Mouse (Mus musculus): ENCODE results near the gene Txndc17. TPM values are rescaled to one million over a fixed set of nuclear protein-coding genes. Genes with fewer than 3 reads are reported as not detected.
"Not testable (repeated sequence)": the region's sequence is repeated elsewhere in the genome, so short reads cannot be mapped to it uniquely, and the experiment has no call there.

Gene Txndc17
- 10 to 100 TPM; 43.4 to 46.1 TPM for total RNA-seq (2021)

DNA sequence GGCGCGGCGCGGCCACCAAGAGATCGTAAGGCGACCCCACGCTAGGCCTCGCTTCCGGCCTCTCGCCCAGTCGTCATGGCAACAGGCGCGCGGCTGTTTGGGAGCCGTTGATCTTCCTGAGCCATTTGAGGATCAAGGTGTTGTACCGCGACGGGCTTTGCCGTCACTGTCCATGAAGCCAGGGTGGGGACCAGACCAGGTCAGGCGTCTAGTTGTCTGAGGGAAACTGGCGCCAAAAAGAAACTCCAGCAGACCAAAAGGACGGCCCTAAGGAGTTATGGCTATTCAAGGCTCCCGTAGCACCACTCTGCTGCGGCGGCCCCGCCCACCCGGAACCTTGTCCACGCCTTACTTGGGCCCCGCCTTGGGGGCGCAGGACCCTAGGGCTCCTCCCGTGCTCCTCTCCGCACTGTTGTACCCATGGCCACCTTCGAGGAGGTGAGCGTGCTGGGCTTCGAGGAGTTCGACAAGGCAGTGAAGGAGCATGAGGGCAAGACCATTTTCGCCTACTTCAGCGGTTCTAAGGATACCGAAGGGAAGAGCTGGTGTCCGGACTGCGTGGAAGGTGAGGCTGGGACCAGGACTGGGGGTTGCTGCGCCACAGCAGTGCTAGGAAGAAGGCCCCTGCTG, at the start of gene Txndc17, which contains the start of gene 4933427D14Rik:
TSS of gene Txndc17 (plus strand) at position 344 of the 630 bp plus-strand sequence.
TSS of gene 4933427D14Rik (minus strand) at position 256 of the 630 bp plus-strand sequence.
- intact Hi-C loops (cut with DNase I), result loop anchor here (5.0 kb wide), 1 partner anchor 155 kb away; no protein-coding TSS in a partner anchor
- DNase-seq (ENCODE audit: extremely low spot score in 1 of 2, low spot score in 2 of 2), result peak; percentile 81 to 91

DNA sequence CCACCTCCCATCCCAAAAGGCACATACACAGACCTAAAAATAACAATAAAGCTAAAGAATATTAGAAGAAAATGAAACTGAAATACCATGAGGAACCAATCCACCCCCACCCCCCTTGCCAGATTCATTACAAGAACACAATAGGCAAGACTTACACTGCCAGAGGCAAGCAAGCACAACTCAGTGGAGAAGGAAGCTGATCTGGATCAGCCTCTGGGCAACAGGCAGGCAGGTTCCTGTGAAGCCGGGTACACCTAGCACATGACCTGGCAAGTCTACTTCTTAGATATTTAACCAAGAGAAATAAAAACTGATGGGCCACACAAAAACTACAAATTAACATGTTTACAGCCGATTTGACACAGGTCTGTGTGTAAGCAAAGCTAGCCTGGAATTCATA, 44.1 kb upstream of the Txndc17 start:
- intact Hi-C loops (cut with DNase I), result no loop called here
- DNase-seq (ENCODE audit: extremely low spot score in 1 of 2, low spot score in 2 of 2), result no peak

DNA sequence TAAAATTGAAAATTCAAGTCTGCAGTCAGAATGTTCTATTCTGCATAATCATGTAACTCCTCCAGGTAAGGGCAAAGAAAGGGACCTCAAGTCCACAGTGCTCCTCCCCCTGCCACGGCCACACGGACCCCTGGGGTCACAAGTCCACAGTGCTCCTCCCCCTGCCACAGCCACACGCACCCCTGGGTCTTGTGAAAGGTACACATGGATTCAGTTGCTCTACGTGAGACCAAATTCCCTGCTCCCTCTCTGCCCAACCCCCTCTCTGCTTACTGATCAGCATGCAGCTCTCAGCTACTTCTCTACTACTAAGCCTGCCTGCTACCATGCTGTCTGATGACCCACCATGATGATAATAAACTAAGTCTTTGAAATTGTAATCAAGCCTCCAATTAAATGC, 37.5 kb upstream of the Txndc17 start:
- intact Hi-C loops (cut with DNase I), result no loop called here
- no peak for DNase-seq (ENCODE audit: extremely low spot score in 1 of 2, low spot score in 2 of 2)

DNA sequence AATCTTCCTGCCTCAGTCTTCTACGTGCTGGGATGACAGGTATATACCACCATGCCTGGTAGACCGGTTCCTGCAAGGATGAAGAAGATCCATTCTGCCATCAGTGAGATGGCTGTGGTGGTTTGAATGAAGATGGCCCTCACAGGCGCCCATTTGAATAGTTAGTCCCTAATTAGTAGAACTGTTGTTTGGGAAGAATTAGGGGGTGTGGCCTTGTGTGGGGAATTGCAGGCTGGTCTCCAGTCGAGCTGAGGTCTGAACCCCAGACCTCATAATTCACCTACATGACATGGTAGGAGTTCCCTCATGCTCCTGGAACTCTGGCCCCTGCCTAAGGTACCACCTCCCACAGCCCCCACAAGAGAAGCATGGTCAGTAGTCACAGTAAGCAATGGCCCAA, 35.4 kb upstream of the Txndc17 start:
- DNase-seq (ENCODE audit: extremely low spot score in 1 of 2, low spot score in 2 of 2); intact Hi-C loops (cut with DNase I): not testable (repeated sequence)

DNA sequence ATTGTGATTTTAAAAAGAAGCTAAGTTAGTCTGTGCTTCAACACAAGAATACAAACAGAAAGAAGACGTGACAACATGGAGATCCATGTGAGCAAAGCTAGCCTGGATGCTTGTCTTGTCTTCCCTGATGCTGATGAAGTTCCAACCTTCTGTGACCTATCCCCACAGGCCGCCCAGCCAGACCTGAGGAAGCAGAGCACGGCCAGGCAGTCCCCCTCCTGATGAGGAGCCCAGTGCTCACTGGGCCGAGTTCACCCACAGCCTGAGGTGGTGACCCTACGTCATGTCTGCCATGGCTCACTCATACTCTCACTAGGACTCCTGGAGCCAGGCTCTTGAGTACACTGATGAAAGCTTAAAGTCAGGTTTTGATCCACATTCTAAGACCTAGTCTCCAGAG, 33.8 kb upstream of the Txndc17 start:
- intact Hi-C loops (cut with DNase I), result no loop called here
- DNase-seq (ENCODE audit: extremely low spot score in 1 of 2, low spot score in 2 of 2), result no peak

DNA sequence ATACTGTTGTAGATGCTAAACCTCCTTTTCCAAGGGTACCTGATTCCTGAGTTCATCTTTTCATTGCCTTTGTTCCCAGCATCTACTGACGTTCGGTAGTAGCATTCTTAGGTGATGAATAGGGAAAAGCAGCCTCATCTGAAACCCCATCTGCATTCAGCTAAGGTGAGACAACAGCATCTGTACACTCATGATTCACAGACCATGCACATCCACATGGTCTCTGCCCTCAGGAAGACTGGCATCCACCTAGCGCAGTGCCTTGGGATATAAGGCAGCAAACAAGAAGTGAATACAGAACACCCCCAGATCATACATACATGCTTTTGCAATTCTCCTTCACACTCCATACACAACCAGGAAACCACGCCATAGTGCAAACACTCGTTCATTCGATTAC, 32.6 kb upstream of the Txndc17 start:
- intact Hi-C loops (cut with DNase I), result no loop called here
- no peak for DNase-seq (ENCODE audit: extremely low spot score in 1 of 2, low spot score in 2 of 2)

DNA sequence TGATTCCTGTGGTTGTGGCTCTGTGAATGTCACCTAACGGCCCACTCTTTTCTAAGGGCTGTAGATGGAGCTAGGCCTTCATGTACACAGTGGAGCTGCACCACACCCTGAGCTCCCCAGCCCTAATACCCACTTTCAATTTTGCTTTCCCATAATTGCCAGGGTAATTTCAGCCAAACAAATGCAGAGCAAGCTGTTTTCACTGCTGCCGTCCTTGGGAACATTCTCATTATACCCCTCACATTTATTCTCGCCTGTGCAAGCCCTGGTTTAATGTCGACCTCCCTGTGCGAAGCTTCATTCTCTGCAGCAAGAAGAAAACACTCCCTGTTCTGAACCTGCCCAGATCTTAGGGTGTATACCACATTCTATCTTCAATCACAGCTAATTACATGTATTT, 31.4 kb upstream of the Txndc17 start:
- no peak for DNase-seq (ENCODE audit: extremely low spot score in 1 of 2, low spot score in 2 of 2)
- intact Hi-C loops (cut with DNase I), result no loop called here

DNA sequence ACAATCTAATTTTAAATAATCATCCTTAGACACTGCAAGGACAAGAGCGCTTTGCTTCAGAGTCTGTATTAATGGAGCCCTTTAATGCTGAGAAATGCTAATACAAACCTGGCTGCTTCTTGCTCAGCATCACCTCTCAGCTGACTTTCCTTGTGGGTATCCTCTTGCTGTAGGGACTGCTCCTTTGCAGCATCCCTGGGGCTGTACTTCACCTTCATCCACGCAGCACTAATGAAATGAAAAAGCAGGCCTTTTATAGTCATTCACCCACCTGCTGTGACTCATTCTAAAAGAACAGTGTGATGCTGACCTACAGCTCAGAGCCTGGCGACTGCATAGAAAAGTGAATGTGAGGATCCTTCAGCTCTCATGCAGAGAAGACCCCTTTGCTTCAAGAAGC, 30.8 kb upstream of the Txndc17 start:
- intact Hi-C loops (cut with DNase I), result no loop called here
- DNase-seq (ENCODE audit: extremely low spot score in 1 of 2, low spot score in 2 of 2), result no peak

DNA sequence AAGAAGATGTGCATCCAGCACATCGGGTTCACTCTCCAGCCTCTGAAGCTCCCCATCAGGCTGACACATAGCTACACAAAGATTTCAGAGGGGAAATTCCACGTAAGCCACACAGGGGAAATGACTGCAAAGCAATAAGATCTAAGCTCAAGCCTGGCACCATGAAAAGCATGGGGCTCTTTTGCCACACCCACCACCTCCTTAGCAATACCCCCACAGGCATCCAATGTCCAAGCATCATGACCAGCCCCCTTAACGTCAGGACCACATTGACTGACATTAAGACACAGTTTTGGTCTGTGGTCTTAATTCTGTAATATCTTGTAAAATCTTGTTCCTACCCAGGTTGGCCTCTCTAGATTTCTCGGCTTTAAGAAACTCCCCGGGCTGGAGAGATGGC, 26.8 kb upstream of the Txndc17 start:
- DNase-seq (ENCODE audit: extremely low spot score in 1 of 2, low spot score in 2 of 2), result no peak
- intact Hi-C loops (cut with DNase I), result no loop called here

DNA sequence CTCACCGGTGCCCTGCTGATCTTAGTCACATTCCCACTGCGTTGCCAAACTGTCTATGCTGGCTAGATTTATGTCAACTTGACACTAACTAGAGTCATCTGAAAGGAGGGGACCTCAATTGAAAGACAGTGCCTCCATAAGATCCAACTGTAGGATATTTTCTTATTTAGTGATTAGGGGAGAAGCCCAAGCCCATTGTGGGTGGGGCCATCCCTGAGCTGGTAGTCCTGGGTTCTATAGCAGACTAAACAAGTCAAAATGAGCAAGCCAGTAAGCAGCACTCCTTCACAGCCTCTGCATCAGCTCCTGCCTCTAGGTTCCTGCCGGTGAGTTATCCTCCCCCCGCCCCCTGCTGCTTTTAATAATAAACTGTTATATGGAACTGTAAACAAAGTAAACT, 26.2 kb upstream of the Txndc17 start:
- no peak for DNase-seq (ENCODE audit: extremely low spot score in 1 of 2, low spot score in 2 of 2)
- intact Hi-C loops (cut with DNase I), result no loop called here

DNA sequence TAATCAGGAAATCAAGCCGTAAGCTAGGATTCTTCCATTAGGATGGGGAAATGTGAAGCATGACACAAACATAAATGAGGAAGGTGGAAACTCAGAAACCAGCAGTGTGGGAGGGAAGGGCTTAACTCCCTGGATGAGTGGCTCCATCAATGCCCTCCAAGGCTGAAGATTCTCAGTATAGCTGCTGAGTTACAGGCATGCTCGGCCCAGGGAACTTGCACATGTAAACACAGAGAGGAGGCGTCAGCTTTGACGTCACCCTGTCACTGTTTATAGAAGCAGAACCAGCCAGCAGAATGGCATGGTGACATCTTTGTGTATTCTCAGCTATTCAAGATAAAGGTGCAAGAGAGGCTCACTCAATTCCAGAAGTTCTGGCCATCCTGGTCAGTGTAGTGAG, 23.1 kb upstream of the Txndc17 start:
- DNase-seq (ENCODE audit: extremely low spot score in 1 of 2, low spot score in 2 of 2), result no peak
- intact Hi-C loops (cut with DNase I), result no loop called here

DNA sequence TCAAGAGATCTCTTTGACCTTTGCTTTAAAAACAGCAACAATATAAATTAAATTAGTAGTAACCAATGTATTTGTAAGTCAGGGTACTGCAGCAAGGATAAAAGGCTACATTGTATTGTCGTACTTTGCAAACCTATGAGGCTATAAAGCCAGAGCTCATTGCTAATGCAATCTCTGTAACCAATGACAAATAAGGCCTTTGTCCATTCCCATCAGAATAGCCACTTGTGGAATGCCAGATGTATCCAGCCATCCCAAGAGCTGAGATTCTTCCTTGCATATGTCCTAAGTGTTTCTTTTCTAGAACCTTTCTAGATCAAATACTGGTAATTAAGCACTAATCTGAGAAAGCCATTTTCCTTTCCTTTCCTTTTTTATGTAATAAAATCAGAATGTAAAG, 16.5 kb upstream of the Txndc17 start:
- intact Hi-C loops (cut with DNase I), result no loop called here
- DNase-seq (ENCODE audit: extremely low spot score in 1 of 2, low spot score in 2 of 2), result no peak

DNA sequence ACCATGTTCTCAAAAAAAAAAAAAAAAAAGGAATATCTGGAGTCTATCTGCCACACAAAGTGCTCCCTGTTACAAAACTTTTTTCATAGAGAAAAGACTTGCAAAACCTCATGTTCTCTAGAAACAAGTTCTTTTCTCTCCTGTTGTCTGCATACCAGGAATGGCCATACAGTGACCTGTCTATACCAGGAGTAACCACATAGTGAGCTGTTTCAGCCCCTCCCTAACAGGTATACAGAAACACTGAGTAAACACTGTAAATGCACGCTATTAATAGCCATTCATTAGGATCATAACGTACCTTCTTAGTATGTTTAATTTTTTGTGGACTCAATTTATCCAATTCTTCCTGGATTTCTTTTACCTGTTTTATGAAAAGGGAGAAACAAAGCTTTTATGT, 13.1 kb upstream of the Txndc17 start:
- no peak for DNase-seq (ENCODE audit: extremely low spot score in 1 of 2, low spot score in 2 of 2)
- intact Hi-C loops (cut with DNase I), result no loop called here

DNA sequence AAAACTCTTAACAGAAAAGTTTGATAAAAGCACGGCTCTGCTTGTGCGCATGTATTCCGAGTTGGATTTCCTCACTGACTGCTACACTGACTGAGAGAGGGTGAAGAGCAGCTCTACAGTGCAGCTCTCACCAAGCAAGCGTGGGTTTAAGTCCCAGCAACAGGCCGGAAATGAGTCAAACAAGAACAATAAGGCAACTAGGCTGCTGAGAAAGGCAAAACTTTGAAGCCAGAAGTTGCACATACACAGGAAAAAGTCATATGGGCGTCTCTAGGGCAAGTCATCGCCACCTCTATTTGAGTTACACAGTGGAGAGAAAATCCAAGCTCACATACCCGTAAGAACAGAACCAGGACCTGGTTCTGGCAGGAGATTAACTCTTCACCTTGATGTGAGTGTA, 10.8 kb upstream of the Txndc17 start:
- no peak for DNase-seq (ENCODE audit: extremely low spot score in 1 of 2, low spot score in 2 of 2)
- intact Hi-C loops (cut with DNase I), result no loop called here

DNA sequence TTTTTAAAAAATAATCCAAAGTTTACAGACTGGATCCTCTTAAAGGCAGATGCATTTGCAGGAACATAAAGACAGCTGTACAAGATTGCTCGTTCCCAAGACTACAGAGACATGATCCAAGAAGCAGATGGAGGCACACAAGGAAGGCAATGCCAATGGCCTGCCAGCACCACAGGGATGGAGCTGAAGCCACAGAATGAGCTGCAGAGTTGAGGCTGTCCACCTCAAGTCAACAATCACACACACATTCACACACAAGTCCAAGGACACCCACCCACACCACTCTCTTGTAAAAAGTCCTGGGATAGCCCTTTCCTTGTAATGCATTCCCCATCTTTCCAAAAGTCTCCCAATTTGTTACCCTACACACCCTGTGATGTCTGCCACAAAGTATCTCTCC, 3.9 kb upstream of the Txndc17 start:
- intact Hi-C loops (cut with DNase I), result no loop called here
- DNase-seq (ENCODE audit: extremely low spot score in 1 of 2, low spot score in 2 of 2), result no peak

DNA sequence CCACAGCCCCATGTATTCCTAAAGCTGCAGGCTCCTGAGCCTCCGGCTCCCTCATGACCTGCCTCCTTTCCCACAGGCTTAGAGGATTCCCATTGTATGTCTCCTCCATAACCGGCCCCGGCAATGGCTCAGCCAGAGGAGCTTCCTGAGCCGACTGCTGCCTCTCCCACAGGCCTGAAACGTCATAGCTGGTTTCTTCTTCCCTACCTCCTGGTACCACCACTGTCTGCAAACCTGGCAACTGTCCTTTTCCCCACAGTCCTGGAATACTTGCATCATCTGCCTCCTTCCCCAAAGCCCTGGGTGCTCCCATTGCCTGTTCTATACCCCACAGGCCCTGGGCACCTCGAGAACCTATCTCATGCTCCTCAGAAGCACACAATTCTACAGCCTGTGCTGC, 2.1 kb upstream of the Txndc17 start:
- intact Hi-C loops (cut with DNase I), result loop anchor here (5.0 kb wide), 1 partner anchor 153 kb away; no protein-coding TSS in a partner anchor
- DNase-seq (ENCODE audit: extremely low spot score in 1 of 2, low spot score in 2 of 2), result no peak

DNA sequence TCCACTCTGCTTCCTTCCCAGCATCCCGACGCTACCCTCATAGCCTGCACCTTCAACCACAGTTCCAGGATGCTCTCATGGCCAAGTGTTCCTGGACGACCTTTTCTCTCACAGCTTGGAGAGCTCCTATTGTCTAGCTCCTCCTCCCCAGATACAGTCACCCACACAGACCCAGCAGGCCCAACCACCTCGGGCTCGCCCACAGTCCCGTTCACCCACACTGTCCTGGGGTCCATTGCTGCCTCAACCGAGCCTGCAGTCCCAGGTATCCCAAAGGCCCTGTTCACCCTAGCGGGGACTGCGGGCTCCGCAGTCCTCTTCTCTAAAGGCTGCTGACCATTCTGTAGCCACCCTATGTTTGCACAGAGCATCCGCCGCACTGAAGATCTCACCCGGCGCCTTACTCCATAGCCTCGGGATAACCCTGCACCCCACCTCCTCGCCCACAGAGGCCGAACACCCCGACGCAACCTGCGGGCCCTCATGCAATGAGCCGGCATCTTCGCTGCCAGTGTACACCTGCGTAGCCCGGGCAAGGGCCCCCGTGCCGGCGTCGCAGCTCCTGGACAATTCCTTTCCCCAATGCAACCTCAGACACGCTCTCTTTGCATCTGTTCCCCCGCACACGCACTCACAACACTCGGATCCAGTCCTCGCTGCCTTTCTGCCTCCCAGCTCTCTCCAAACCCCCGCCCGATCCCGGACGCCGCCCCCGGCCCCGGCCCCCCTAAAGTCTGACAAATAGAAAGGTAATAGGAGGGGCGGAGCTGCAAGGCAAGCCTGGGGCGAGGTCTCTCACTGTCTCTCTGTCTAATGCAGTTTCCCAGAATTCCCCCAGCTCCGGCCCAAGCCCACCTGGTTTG, 775 bp upstream of the Txndc17 start, which contains the start of gene Gm43951:
TSS of gene Gm43951 (minus strand) at position 500 of the 863 bp plus-strand sequence.
- intact Hi-C loops (cut with DNase I), result loop anchor here (5.0 kb wide), 1 partner anchor 154 kb away; no protein-coding TSS in a partner anchor
- peak in 1 of 2 experiments; percentile 58 for DNase-seq (ENCODE audit: extremely low spot score in 1 of 2, low spot score in 2 of 2)

DNA sequence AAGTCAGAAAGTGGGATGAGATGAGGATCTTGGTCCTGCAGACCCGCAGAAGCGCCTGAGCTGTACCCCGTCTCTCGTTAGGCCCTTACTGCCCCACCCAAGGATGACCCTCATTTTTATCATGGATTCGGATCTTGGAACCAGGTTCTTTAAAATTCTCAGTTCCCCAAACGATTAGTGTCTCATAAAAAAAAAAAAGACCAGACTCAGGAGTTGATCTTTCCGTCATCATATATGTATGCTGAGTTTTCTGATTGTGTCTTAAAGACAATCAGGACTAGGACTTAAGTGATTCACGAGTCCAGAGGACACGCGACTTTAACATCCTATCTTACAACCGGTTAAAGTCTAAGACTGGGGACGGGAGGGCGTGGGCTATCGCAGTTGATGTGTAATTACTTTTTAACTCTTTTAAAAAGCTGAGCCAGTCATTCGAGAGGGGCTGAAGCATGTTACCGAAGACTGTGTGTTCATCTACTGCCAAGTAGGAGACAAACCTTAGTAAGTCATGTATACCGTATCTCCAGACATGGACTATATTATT, 559 bp downstream of the Txndc17 start:
- intact Hi-C loops (cut with DNase I), result loop anchor here (5.0 kb wide), 1 partner anchor 156 kb away; no protein-coding TSS in a partner anchor
- no peak for DNase-seq (ENCODE audit: extremely low spot score in 1 of 2, low spot score in 2 of 2)

DNA sequence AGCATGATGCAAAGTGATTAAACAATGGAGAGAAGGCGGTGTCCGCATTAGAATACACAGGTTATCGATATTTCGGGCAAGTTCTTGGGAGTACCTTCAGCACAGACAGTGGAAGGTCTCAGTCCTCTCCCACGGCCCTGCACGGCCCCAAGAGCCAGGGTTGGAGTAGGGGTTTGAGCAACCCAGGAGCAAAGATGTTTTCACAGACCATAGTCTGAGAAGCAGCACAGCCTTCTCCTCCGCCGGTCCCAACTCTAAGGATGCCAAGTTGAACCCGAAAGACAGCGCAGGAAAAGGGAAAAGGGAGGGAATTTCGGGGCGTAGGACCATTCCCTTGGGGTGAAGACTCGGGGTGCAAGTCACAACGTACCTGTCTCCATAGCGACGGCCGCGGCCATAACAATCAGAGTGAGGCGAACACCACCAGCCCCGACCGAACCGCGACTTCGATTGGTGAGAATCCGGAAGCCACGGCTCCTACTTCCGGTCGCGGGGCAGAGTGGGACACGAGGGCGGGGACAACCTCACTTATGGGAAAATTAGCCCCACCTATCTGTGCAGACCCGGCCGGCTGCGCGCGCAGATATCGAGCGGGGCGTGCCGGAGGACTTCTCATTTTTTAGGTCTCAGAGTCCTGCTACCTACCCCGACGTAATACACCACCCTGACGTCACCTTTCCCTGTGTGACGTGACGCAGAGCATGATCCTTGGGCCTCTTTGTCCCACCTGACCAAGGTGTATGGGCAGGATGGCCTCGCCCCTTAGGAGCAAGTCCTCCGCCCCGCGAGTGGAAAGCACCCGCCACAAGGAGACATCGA, 7.5 kb downstream of the Txndc17 start:
- intact Hi-C loops (cut with DNase I), result no loop called here
- peak; percentile 94 to 97 for DNase-seq (ENCODE audit: extremely low spot score in 1 of 2, low spot score in 2 of 2)

Measured in left cerebral cortex, postnatal 10 days (tissue).